Mouse (Mus musculus) spleen, adult 2 months (tissue): ENCODE data around the gene Spata2.

ENCODE experiments used
- CTCF ChIP-seq: fragments of 200-500 bp; IDR thresholded peaks from 2 replicates; pipeline ENCODE4 v1.5.1; 2011; ENCODE audit warnings: mild to moderate bottlenecking, inconsistent platforms; ENCODE audit not compliant: insufficient read depth, insufficient read length, insufficient replicate concordance; ENCODE audit errors: extremely low read depth
- POLR2A ChIP-seq: fragments of 200-500 bp; IDR thresholded peaks from 2 replicates; pipeline ENCODE4 v1.6.1; 2011; ENCODE audit warnings: low read depth, low read length, inconsistent platforms

- TF ChIP-seq POLR2A (no peak), CTCF (no peak)
Observed at GRCm38 (mm10) chr2:167443411-167444193, 49.1 kb downstream of the Spata2 start.
